Mouse (Mus musculus) embryo, embryonic 9.5 days (tissue): ENCODE results near the gene Nkiras1.

Experiments used
- DNase-seq: peaks from one replicate; pipeline ENCODE4 v3.0.0-alpha.2; 2017; ENCODE audit errors: extremely low spot score

The Nkiras1 gene

GRCm38 (mm10) chr14:18274526-18274925 is 3.6 kb downstream of the Nkiras1 start:
- no peak for DNase-seq

GRCm38 (mm10) chr14:18280375-18280774 is 9.4 kb downstream of the Nkiras1 start:
- no peak for DNase-seq

DNA sequence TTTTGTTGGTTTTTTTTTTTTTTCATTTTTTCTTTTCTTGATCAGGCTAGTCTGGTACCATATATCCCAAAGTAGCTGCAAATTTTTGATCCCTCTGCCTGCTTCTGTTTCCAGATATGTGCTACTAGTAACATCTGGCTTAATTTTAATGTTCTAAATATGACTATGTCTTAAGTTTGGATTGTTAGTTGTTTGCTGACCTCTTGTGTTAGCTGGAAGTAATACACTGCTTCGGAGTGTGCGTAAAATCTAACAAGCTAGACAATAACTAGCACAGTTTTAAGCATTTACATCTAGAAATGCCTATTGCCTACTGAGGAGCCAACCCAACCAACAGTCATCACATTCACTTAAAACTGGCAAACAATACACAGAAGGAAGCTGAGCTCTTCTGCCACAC is 13.6 kb downstream of the Nkiras1 start:
- DNase-seq = no peak

GRCm38 (mm10) chr14:18285476-18285875 is 14.5 kb downstream of the Nkiras1 start:
- no peak for DNase-seq

- no peak for DNase-seq
Measured at GRCm38 (mm10) chr14:18286441-18286840, 15.5 kb downstream of the Nkiras1 start.

- DNase-seq = no peak
Measured at GRCm38 (mm10) chr14:18287391-18287790, 16.5 kb downstream of the Nkiras1 start.

- no peak for DNase-seq
Measured at GRCm38 (mm10) chr14:18292111-18292510, 21.2 kb downstream of the Nkiras1 start.

DNA sequence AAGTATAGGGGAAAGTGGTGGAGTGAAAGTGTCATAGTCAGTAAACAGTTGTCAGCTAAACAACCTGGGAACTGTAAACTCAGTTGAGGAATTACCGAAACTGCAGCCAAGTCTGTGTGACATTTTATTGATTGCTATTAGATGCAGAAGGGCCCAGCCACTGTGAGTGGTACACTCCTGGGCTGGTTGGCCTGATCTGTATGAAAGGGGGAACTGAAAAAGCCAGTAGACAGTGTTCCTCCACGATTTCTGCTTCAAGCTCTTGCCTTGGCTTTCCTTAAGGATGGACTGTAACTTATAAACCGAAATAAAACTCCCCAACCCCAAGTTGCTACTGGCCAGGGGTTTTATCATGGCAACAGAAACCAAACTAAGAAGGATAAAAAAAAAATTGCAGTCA is 21.6 kb downstream of the Nkiras1 start:
- DNase-seq = no peak

DNA sequence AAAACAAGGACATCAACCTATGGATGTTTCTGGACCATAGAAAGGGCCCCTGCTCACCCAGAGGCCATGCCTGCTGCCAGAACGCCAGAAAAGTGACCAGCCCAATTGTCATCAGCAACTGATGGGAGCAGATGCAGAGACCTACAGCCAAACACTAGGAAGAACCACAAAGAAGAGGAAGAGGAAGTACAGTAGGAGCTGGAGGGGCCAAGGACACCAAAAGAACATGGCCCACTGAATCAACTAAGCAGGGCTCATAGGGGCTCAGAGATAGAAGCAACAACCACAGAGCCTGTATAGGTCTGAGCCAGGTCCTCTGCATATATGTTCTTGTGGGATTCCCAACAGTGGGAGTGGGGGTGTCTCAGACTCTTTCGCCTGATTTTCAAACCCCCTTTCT is 26.5 kb downstream of the Nkiras1 start:
- DNase-seq = no peak

DNA sequence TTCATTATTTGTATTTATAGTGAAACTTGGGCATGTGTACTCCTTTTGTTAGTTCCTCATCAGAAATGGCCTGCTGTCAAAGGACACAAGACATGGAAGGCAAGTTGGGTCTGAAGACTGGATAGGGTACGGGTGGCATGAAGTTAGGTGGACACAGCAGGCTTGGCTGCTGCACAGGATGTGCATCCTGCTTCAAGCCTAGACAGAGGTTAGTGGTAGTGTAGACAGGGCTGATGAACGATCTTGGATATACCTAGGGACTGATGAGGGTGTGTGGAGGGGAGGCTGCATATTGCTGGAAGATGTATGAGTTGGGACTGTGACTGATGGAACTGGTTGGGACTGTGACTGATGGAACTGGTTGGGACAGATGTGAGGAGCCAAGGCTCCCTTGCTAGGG is 27.9 kb downstream of the Nkiras1 start:
- no peak for DNase-seq

GRCm38 (mm10) chr14:18300676-18301075 is 29.7 kb downstream of the Nkiras1 start:
- no peak for DNase-seq

GRCm38 (mm10) chr14:18301591-18301990 is 30.7 kb downstream of the Nkiras1 start:
- no peak for DNase-seq

DNA sequence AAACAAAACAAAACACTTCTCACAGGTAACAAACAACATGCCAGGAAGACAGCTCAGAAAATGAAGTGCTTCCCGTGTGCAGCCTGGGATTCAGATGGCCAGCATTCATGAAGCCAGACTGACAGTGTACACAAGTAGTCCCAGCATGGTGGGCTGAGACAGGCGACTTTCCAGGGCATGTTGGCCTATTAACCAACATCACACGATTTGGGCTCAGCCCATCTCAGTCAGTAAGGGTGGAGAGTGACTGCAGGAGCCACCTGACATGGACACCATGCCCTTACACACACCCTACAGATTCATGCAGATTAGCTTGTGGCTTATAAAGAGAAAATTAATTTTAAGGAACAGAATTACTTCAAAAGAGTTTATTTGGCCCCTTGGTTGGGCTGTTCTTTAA is 31.8 kb downstream of the Nkiras1 start:
- DNase-seq = no peak

DNA sequence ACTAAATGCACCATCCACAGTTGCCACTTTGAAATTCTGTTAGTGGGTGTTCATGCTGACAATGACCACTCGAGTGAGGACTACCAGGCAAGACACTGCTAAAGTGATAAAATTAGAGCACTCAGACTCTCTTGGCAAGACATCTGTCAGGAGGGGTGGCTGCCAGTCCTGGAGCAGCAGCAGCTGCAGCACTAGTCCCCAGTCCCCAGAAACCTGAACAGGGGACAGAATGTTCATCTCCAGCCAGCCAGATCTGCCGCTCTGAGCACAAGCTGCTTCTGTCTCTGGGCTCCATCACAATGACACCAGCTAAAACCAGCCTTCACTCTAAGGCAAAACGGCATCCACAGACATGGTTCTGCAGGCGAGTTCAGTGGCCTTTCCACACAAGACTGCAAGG is 32.3 kb downstream of the Nkiras1 start:
- DNase-seq = no peak

GRCm38 (mm10) chr14:18304165-18304564 is 33.2 kb downstream of the Nkiras1 start:
- no peak for DNase-seq

DNA sequence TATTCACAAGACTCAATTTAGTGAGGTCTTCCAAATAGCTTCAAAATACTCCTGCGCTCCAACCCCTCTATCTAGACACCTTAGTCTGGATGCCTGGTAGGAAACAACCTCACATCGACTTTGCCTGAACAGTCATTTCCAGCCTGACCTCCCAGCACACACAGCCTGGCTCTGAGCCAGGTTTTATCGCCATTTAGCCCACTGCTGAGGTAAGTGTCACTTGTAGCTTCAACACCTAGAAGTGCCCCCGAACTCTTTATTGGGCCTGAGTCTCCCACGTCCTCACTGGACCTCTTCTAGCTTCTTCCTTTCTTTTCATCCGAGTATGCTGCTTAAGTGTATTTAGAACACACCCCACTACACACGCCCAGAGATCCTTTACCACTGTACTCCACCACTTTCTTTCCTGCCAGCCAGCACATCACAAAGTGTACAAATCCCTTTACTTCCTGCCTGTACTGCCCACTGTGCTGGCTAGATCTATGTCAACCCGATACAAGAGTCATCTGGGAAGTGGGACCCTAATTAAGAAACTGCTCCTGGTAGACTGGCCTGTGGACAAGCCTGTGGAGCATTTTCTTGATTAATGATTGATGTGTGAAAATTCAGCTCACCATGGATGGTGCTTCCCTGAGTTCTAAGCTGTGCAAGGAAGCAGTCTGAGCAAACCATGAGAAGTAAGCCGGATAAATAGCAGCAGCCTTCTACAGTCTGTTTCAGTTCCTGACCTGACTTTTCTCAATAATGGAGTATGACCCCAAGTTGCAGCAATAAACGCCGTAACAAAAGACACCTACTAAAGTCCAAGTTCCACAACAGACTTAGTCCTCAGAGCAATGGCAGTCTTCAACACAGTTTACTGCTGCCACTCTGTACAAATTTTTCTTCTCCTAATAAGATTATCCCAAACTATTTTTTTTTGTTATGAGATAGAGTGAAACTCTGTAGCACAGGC is 46.8 kb downstream of the Nkiras1 start:
- DNase-seq = no peak

- DNase-seq = peak; percentile 77
Measured at GRCm38 (mm10) chr14:18326968-18327672, 56.2 kb downstream of the Nkiras1 start.

GRCm38 (mm10) chr14:18330789-18331692 is 60.1 kb downstream of the Nkiras1 start:
- peak; percentile 57 for DNase-seq

- DNase-seq = peak; percentile 86
Measured at GRCm38 (mm10) chr14:18331693-18332131, 60.8 kb downstream of the Nkiras1 start, which contains the start of gene Ube2e1. TSS of gene Ube2e1 (minus strand) at chr14:18331859.
